Mouse (Mus musculus): ENCODE data around the gene Sprn. TPM values are rescaled to one million over a fixed set of nuclear protein-coding genes. Genes with fewer than 3 reads are reported as not detected.

Gene Sprn
- polyA plus RNA-seq, 2 experiments: 0.14 to 0.24 TPM

DNA sequence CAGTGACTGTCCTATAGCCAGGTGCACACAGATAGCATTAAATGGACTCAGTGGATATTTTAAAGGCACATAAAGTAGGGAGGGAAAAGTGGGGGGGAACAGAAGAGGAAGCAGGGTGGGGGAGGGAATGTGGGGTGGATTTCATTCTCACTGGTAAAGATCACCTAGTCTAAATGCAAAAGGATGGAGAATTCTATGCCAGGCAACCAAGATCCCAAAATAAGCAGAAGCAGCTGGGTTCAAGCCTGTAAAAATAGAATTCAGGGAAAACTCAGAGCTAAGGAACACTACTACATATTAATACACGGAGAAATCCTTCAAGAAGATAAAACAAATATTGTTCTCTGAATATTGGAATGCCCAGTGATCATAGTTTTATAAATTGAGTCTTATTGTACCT lies 13.3 kb upstream of the Sprn start:
- Histone ChIP-seq H3K4me2 (replicated peaks; ENCODE audit: low read depth, low read length, severe bottlenecking) (no peak overlapping the region), H3K27me3 (ENCODE audit: control insufficient read depth, insufficient read depth, low read length) (no peaks in the 10 kb centered on the region), H3K4me1 (ENCODE audit: control insufficient read depth, insufficient read depth, low read length) (no peaks in the 10 kb centered on the region), H3K27ac (replicated peaks; ENCODE audit: low read depth, low read length) (no peak overlapping the region), H3K4me3 (replicated peaks; ENCODE audit: low read length) (no peak overlapping the region), H3K9me3 (ENCODE audit: control insufficient read depth, low read length) (no peaks in the 10 kb centered on the region; the same call in 1 of the 2 replicates), H3K36me3 (ENCODE audit: control insufficient read depth, insufficient read depth, low read length) (no peaks in the 10 kb centered on the region), H3K9ac (ENCODE audit: low read depth, low read length, severe bottlenecking) (no peak overlapping the region)
- 71% methylated on average over 1 of the region's 1 CpGs for WGBS
- no peak for TF ChIP-seq POLR2A (IDR thresholded peaks at IDR 0.05; ENCODE audit: borderline replicate concordance, extremely low read depth, insufficient read depth, insufficient read length)
- DNase-seq (ENCODE audit: low spot score): no peak
- ATAC-seq (ENCODE audit: low FRiP score, low read depth): no peak

DNA sequence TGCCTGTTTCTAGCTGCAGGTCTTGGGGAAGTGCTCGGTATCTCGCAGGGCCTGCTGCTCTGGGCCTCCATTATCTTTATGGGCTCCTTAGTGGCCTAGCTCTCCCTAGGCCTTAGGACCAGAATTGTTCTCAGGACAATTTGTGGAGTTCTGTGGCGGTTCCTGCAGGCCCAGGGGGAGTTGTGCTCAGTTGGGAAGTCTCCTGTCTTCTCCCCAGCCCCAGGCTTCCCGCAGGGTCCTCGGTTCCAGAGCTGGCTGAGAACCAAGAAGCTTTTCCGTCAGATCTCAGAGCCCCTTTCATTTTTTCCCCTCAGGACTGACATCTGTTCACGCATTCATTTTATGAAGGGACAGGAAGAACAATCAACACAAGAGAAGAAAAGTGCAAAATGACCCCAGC lies 10.0 kb upstream of the Sprn start, which contains the start of gene Olfr522:
Gene Olfr522 (minus strand): TSS at position 101 of the 400 bp plus-strand sequence.
- no peak within 1 kb of the TSS for H3K4me2 ChIP-seq (replicated peaks; ENCODE audit: low read depth, low read length, severe bottlenecking)
- H3K27ac ChIP-seq (replicated peaks; ENCODE audit: low read depth, low read length): no peak within 1 kb of the TSS
- no peak for TF ChIP-seq POLR2A (IDR thresholded peaks at IDR 0.05; ENCODE audit: borderline replicate concordance, extremely low read depth, insufficient read depth, insufficient read length)
- no peaks in the 10 kb centered on the region for H3K36me3 ChIP-seq (ENCODE audit: control insufficient read depth, insufficient read depth, low read length)
- ATAC-seq (ENCODE audit: low FRiP score, low read depth) (no peak), DNase-seq (ENCODE audit: low spot score) (no peak)
- no peaks in the 10 kb centered on the region for H3K27me3 ChIP-seq (ENCODE audit: control insufficient read depth, insufficient read depth, low read length)
- no peaks in the 10 kb centered on the region; the same call in 1 of the 2 replicates for H3K9me3 ChIP-seq (ENCODE audit: control insufficient read depth, low read length)
- no peak within 1 kb of the TSS for H3K9ac ChIP-seq (ENCODE audit: low read depth, low read length, severe bottlenecking)
- no peaks in the 10 kb centered on the region for H3K4me1 ChIP-seq (ENCODE audit: control insufficient read depth, insufficient read depth, low read length)
- H3K4me3 ChIP-seq (replicated peaks; ENCODE audit: low read length): no peak within 1 kb of the TSS
- WGBS: 72% methylated on average over 7 of the region's 7 CpGs

DNA sequence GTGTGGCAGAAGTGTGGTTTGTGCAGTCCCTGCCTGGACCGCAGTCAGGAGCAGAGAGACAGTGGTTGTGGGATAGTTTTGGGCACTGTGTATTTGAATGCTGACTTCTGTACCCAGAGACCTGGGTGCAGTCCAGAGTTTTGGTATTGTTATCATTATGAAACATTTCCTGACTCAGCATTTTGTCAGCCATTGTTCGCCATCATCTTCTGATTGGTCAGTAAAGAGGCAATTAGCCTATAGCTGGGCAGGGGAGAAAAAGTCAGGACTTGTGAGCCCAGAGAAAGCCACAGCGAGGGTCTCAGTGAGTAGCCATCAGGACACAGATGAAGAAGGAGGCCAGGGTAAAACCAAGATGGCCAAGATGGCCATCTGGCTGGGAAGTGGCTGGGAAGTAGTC lies 5.7 kb upstream of the Sprn start:
- Histone ChIP-seq H3K27ac (replicated peaks; ENCODE audit: low read depth, low read length) (no peak overlapping the region), H3K4me2 (replicated peaks; ENCODE audit: low read depth, low read length, severe bottlenecking) (no peak overlapping the region), H3K4me3 (replicated peaks; ENCODE audit: low read length) (no peak overlapping the region), H3K27me3 (ENCODE audit: control insufficient read depth, insufficient read depth, low read length) (no peaks in the 10 kb centered on the region), H3K4me1 (ENCODE audit: control insufficient read depth, insufficient read depth, low read length) (no peaks in the 10 kb centered on the region), H3K9me3 (ENCODE audit: control insufficient read depth, low read length) (no peaks in the 10 kb centered on the region), H3K9ac (ENCODE audit: low read depth, low read length, severe bottlenecking) (no peak overlapping the region), H3K36me3 (ENCODE audit: control insufficient read depth, insufficient read depth, low read length) (no peaks in the 10 kb centered on the region)
- ATAC-seq (ENCODE audit: low FRiP score, low read depth) (no peak), DNase-seq (ENCODE audit: low spot score) (no peak)
- WGBS: 70% methylated on average over 3 of the region's 3 CpGs
- TF ChIP-seq POLR2A (IDR thresholded peaks at IDR 0.05; ENCODE audit: borderline replicate concordance, extremely low read depth, insufficient read depth, insufficient read length): no peak

DNA sequence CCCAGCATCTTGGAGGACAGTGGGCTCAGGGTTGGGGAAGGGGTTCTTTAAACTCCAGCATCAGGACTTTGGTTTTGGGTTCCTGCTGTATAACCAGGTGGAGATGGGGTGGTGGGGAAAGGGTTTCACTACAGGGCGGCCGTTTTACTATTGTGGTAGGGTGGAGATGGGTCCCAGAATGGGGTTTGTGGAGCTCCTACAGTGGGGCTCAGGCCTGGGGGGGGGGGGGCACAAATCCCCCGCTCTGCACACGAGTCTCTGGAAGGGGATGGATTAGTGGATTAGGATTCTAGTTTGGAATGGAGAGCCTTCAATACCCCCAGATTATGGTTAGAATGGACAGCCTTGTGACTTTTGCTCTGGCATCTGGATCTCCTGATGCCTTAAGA lies 854 bp downstream of the Sprn start:
- Histone ChIP-seq H3K4me3 (replicated peaks; ENCODE audit: low read length) (peak overlapping the region; percentile 20; the same call in 1 of the 2 replicates), H3K36me3 (ENCODE audit: control insufficient read depth, insufficient read depth, low read length) (0 out of 2 replicates have a peak, but pooled peaks cover under 1% of the 10 kb centered on the region), H3K4me2 (replicated peaks; ENCODE audit: low read depth, low read length, severe bottlenecking) (no peak overlapping the region), H3K4me1 (ENCODE audit: control insufficient read depth, insufficient read depth, low read length) (0 out of 2 replicates have a peak, but pooled peaks cover 3% of the 10 kb centered on the region), H3K27me3 (ENCODE audit: control insufficient read depth, insufficient read depth, low read length) (peaks cover 27% of the 10 kb centered on the region), H3K27ac (replicated peaks; ENCODE audit: low read depth, low read length) (no peak overlapping the region), H3K9ac (ENCODE audit: low read depth, low read length, severe bottlenecking) (peak overlapping the region; percentile 31; the same call in 1 of the 2 replicates), H3K9me3 (ENCODE audit: control insufficient read depth, low read length) (no peaks in the 10 kb centered on the region)
- no peak for DNase-seq (ENCODE audit: low spot score)
- no peak for ATAC-seq (ENCODE audit: low FRiP score, low read depth)
- WGBS: 30% methylated on average over 4 of the region's 4 CpGs
- TF ChIP-seq POLR2A (IDR thresholded peaks at IDR 0.05; ENCODE audit: borderline replicate concordance, extremely low read depth, insufficient read depth, insufficient read length): no peak

DNA sequence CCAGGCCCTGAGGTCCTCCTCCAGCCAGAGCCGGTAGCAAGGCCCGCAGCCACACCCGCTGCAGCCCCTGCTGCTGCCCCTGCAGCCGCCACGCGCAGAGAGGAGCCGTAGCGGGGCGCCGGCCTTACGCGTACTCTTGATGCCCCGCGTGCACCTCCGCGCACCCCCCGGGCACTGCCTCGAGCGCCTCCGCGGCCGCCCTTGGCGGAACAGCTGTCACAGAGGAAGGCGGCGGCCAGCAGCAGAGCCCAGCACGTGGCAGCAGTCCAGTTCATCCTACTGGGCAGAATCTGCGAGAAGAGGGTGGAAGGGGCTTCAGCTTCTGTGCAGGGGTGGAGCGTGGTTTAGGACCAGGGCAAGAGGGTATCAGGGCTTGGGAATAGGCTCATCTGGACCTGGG lies 1.3 kb downstream of the Sprn start:
- Histone ChIP-seq H3K4me3 (replicated peaks; ENCODE audit: low read length) (peak overlapping the region; percentile 19; the same call in 1 of the 2 replicates), H3K27me3 (ENCODE audit: control insufficient read depth, insufficient read depth, low read length) (peaks cover 27% of the 10 kb centered on the region), H3K9ac (ENCODE audit: low read depth, low read length, severe bottlenecking) (peak overlapping the region; percentile 34; the same call in 1 of the 2 replicates), H3K9me3 (ENCODE audit: control insufficient read depth, low read length) (no peaks in the 10 kb centered on the region), H3K4me1 (ENCODE audit: control insufficient read depth, insufficient read depth, low read length) (0 out of 2 replicates have a peak, but pooled peaks cover 3% of the 10 kb centered on the region), H3K4me2 (replicated peaks; ENCODE audit: low read depth, low read length, severe bottlenecking) (peak overlapping the region; percentile 46), H3K36me3 (ENCODE audit: control insufficient read depth, insufficient read depth, low read length) (0 out of 2 replicates have a peak, but pooled peaks cover 2% of the 10 kb centered on the region), H3K27ac (replicated peaks; ENCODE audit: low read depth, low read length) (no peak overlapping the region)
- WGBS: 3% methylated on average over 25 of the region's 28 CpGs
- ATAC-seq (ENCODE audit: low FRiP score, low read depth): no peak
- DNase-seq (ENCODE audit: low spot score): no peak
- TF ChIP-seq POLR2A (IDR thresholded peaks at IDR 0.05; ENCODE audit: borderline replicate concordance, extremely low read depth, insufficient read depth, insufficient read length): no peak

All from limb, embryonic 14.5 days (tissue).